Mouse (Mus musculus) heart, adult 8-10 months (tissue): ENCODE measurements around the gene Tceal3. TPM values are rescaled to one million over a fixed set of nuclear protein-coding genes. Genes with fewer than 3 reads are reported as not detected.
"Not testable (repeated sequence)": the region's sequence is repeated elsewhere in the genome, so short reads cannot be mapped to it uniquely, and the experiment has no call there.

Source experiments
- DNase-seq: peaks from one replicate; pipeline ENCODE4 v3.0.0; 2022; ENCODE audit warnings: low spot score
- total RNA-seq, 4 experiments: library from RNA; stranded (reverse); gene quantifications; 2 replicates each; pipeline ENCODE4 v1.2.4; 2022

Gene Tceal3
- total RNA-seq, 4 experiments from 2014 or later: 0.24 to 1.1 (median 0.92) TPM

GRCm38 (mm10) chrX:136707446-136708167, 117.0 kb downstream of the Tceal3 start, which contains the start of gene Tceal1:
Tceal1 (plus strand) TSS chrX:136707982.
- peak; percentile 55 for DNase-seq

GRCm38 (mm10) chrX:136708168-136708681, 117.6 kb downstream of the Tceal3 start:
- peak; percentile 6 for DNase-seq

DNA sequence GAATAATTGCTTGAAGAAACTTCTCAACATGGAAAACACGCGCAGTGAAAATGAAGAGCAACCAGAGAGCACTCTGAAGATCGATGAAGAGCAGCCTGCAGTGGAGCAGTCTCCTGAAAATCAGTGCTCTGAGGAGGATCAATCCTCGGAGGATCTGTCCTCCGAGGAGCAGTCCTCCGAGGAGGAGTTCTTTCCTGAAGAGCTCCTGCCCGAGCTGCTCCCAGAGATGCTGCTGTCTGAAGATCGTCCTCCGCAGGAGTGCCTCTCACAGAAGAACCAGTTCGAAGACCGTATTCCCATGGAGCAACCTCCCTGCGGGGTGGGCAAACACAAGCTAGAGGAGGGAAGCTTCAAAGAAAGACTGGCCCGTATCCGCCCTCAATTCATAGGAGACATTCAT, 118.1 kb downstream of the Tceal3 start:
- no peak for DNase-seq

GRCm38 (mm10) chrX:136714742-136715474, 124.3 kb downstream of the Tceal3 start:
- not testable (repeated sequence) for DNase-seq

Other genes with a start within 250 kb of the Tceal3 start
- gene Kir3dl1, start 72.8 kb upstream of the Tceal3 start, total RNA-seq: not detected
- gene Kir3dl2, start 46.8 kb upstream of the Tceal3 start, total RNA-seq: not detected
- 1 to 10 TPM; 4.5 to 4.7 (median 4.6) TPM for gene Tceal1, start 117.1 kb downstream of the Tceal3 start, total RNA-seq
- gene Morf4l2, start 152.8 kb downstream of the Tceal3 start, total RNA-seq: 10 to 100 TPM; 71.4 to 91.7 (median 83.0) TPM
- not detected for gene Glra4, start 189.3 kb downstream of the Tceal3 start, total RNA-seq
- 1 to 10 TPM; 3.4 to 5.1 (median 4.3) TPM for gene Plp1, start 231.8 kb downstream of the Tceal3 start, total RNA-seq